Comparison of ENCODE assay signal across 19 mouse cellular contexts in genomic region chr6:97449806-97450205, GRCm38 (mm10).
A peak's percentile ranks its signal among the peaks of the same experiment; 100 is the strongest.
DNase-seq lines count a peak whose midpoint lies in the region; ATAC-seq and TF ChIP-seq lines count a peak whose summit lies in the region.
"Had no signal": no experiment of that assay in that cellular context is flagged by ENCODE, and none has a peak within 500 bp of the region (broad histone marks: within the 10 kb centered on the region; RNA-seq: fewer than 3 reads in every experiment).

No protein-coding gene starts in this region.

- no peak for TF ChIP-seq CTCF in liver, postnatal 0 days (IDR thresholded peaks at IDR 0.05; ENCODE audit: low read depth)
- TF ChIP-seq CTCF in bone marrow macrophage, adult 2 months (IDR thresholded peaks at IDR 0.05; ENCODE audit: low read depth, low read length) = no peak

- no peak overlapping the region for H3K4me3 ChIP-seq in heart, embryonic 11.5 days (ENCODE audit: low read depth, low read length)
- no peak overlapping the region for H3K4me3 ChIP-seq in liver, postnatal 0 days (ENCODE audit: low read depth, low read length)
- H3K4me3 ChIP-seq in liver, embryonic 12.5 days = no peak overlapping the region
- no peak overlapping the region for H3K4me3 ChIP-seq in bone marrow macrophage, adult 2 months (ENCODE audit: insufficient read depth, low read length)
- H3K4me3 ChIP-seq in midbrain, embryonic 14.5 days (replicated peaks; ENCODE audit: low read depth, low read length) = no peak overlapping the region
- H3K4me3 ChIP-seq: embryonic facial prominence, embryonic 15.5 days; hindbrain, embryonic 10.5 days; layer of hippocampus, adult 2 months; limb, embryonic 15.5 days; stomach, embryonic 15.5 days had no signal

- whole genome bisulfite sequencing in heart, embryonic 11.5 days (ENCODE audit: insufficient replicate concordance) = 83% methylated on average over 2 of the region's 2 CpGs
- 68% methylated on average over 2 of the region's 2 CpGs for WGBS in liver, postnatal 0 days (ENCODE audit: insufficient replicate concordance)
- 65% methylated on average over 2 of the region's 2 CpGs for WGBS in liver, embryonic 12.5 days (ENCODE audit: insufficient replicate concordance)
- 91% methylated on average over 2 of the region's 2 CpGs for WGBS in midbrain, embryonic 14.5 days

- TF ChIP-seq POLR2A in bone marrow macrophage, adult 2 months (IDR thresholded peaks at IDR 0.05; ENCODE audit: borderline replicate concordance, low read depth, low read length) = no peak

- no peaks in the 10 kb centered on the region for H3K9me3 ChIP-seq in heart, embryonic 11.5 days (replicated peaks; ENCODE audit: control insufficient read depth, low read length)
- no peaks in the 10 kb centered on the region for H3K9me3 ChIP-seq in liver, postnatal 0 days (ENCODE audit: low read length)
- H3K9me3 ChIP-seq in liver, embryonic 12.5 days (replicated peaks) = no peaks in the 10 kb centered on the region
- H3K9me3 ChIP-seq in midbrain, embryonic 14.5 days (ENCODE audit: control insufficient read depth, low read length) = no peaks in the 10 kb centered on the region
- H3K9me3 ChIP-seq: embryonic facial prominence, embryonic 15.5 days; hindbrain, embryonic 10.5 days; limb, embryonic 15.5 days; stomach, embryonic 15.5 days had no signal

- peaks cover 6% of the 10 kb centered on the region for H3K4me1 ChIP-seq in heart, embryonic 11.5 days (ENCODE audit: control insufficient read depth, insufficient read depth, low read length)
- H3K4me1 ChIP-seq in liver, postnatal 0 days (ENCODE audit: insufficient read depth) = no peaks in the 10 kb centered on the region
- no peaks in the 10 kb centered on the region for H3K4me1 ChIP-seq in liver, embryonic 12.5 days
- H3K4me1 ChIP-seq in bone marrow macrophage, adult 2 months (ENCODE audit: control insufficient read depth, insufficient read depth, low read length) = peaks cover 81% of the 10 kb centered on the region
- no peaks in the 10 kb centered on the region for H3K4me1 ChIP-seq in midbrain, embryonic 14.5 days (ENCODE audit: control insufficient read depth, insufficient read depth, low read length)
- H3K4me1 ChIP-seq: embryonic facial prominence, embryonic 15.5 days; limb, embryonic 15.5 days; stomach, embryonic 15.5 days had no signal

- TF ChIP-seq EP300 in liver, postnatal 0 days (IDR thresholded peaks at IDR 0.05; ENCODE audit: low read depth) = peak; percentile 28; the same call in 1 of the 2 replicates

- peak; percentile 54 to 64 for DNase-seq in heart, adult 9 months (ENCODE audit: low spot score in 2 of 2)
- DNase-seq in liver, postnatal 0 days = no peak
- no peak for DNase-seq in layer of hippocampus, adult 9-10 months (ENCODE audit: low spot score)
- DNase-seq in midbrain, embryonic 14.5 days = no peak
- DNase-seq: adrenal gland, adult 8-10 months; cerebellum, adult 18-20 months; cerebellum, postnatal 36 days; kidney, adult 11 months; lung, embryonic 14.5 days; right cerebral cortex, postnatal 14 days had no signal

- H3K9ac ChIP-seq in heart, embryonic 11.5 days (ENCODE audit: low read depth, low read length) = no peak overlapping the region
- H3K9ac ChIP-seq in liver, postnatal 0 days (replicated peaks) = no peak overlapping the region
- H3K9ac ChIP-seq in liver, embryonic 12.5 days = no peak overlapping the region
- no peak overlapping the region for H3K9ac ChIP-seq in midbrain, embryonic 14.5 days (replicated peaks; ENCODE audit: low read length)
- H3K9ac ChIP-seq: embryonic facial prominence, embryonic 15.5 days; limb, embryonic 15.5 days; lung, embryonic 14.5 days; stomach, embryonic 15.5 days had no signal

- no peak overlapping the region for H3K27ac ChIP-seq in heart, embryonic 11.5 days (ENCODE audit: low read depth, low read length)
- H3K27ac ChIP-seq in liver, postnatal 0 days (ENCODE audit: low read depth) = no peak overlapping the region
- no peak overlapping the region for H3K27ac ChIP-seq in liver, embryonic 12.5 days
- peak overlapping the region; percentile 87 for H3K27ac ChIP-seq in bone marrow macrophage, adult 2 months (ENCODE audit: insufficient read depth, low read depth, low read length)
- no peak overlapping the region for H3K27ac ChIP-seq in midbrain, embryonic 14.5 days (replicated peaks; ENCODE audit: low read depth, low read length)
- H3K27ac ChIP-seq: embryonic facial prominence, embryonic 15.5 days; hindbrain, embryonic 10.5 days; layer of hippocampus, adult 2 months; limb, embryonic 15.5 days; stomach, embryonic 15.5 days had no signal

- no peak overlapping the region for H3K4me2 ChIP-seq in heart, embryonic 11.5 days
- H3K4me2 ChIP-seq in liver, postnatal 0 days (ENCODE audit: low read depth, low read length) = no peak overlapping the region
- H3K4me2 ChIP-seq in liver, embryonic 12.5 days = no peak overlapping the region
- no peak overlapping the region for H3K4me2 ChIP-seq in midbrain, embryonic 14.5 days (ENCODE audit: low read length)
- H3K4me2 ChIP-seq: embryonic facial prominence, embryonic 15.5 days; limb, embryonic 15.5 days; lung, embryonic 14.5 days; stomach, embryonic 15.5 days had no signal

- H3K27me3 ChIP-seq in heart, embryonic 11.5 days (ENCODE audit: control insufficient read depth, insufficient read depth, low read length) = no peaks in the 10 kb centered on the region
- H3K27me3 ChIP-seq in liver, postnatal 0 days (ENCODE audit: insufficient read depth, low read length) = no peaks in the 10 kb centered on the region
- H3K27me3 ChIP-seq in liver, embryonic 12.5 days (replicated peaks) = no peaks in the 10 kb centered on the region
- no peaks in the 10 kb centered on the region for H3K27me3 ChIP-seq in midbrain, embryonic 14.5 days (ENCODE audit: control insufficient read depth, insufficient read depth, low read length)
- H3K27me3 ChIP-seq: embryonic facial prominence, embryonic 15.5 days; limb, embryonic 15.5 days; stomach, embryonic 15.5 days had no signal

- H3K36me3 ChIP-seq in heart, embryonic 11.5 days (ENCODE audit: control insufficient read depth, insufficient read depth, low read length) = no peaks in the 10 kb centered on the region
- no peaks in the 10 kb centered on the region for H3K36me3 ChIP-seq in liver, postnatal 0 days (replicated peaks; ENCODE audit: insufficient read depth, low read length)
- no peaks in the 10 kb centered on the region for H3K36me3 ChIP-seq in liver, embryonic 12.5 days
- H3K36me3 ChIP-seq in midbrain, embryonic 14.5 days (ENCODE audit: control insufficient read depth, insufficient read depth, low read length) = no peaks in the 10 kb centered on the region
- H3K36me3 ChIP-seq: embryonic facial prominence, embryonic 15.5 days; limb, embryonic 15.5 days; stomach, embryonic 15.5 days had no signal

- ATAC-seq in heart, embryonic 11.5 days (replicated peaks; ENCODE audit: insufficient number of reproducible peaks, low FRiP score, low TSS enrichment) = no peak
- ATAC-seq in liver, postnatal 0 days = no peak
- no peak for ATAC-seq in liver, embryonic 12.5 days
- ATAC-seq in granulocyte monocyte progenitor cell, adult 5-6 weeks (replicated peaks; ENCODE audit: poor library complexity, severe bottlenecking) = peak; percentile 54
- no peak for ATAC-seq in midbrain, embryonic 14.5 days (ENCODE audit: low FRiP score, low TSS enrichment)

Comparison
In these comparisons a context has a peak if more than half of its experiments do, and no peak if none do; other contexts are left out.
1. DNase-seq: peak in heart, adult 9 months (2 of 2); none in liver, postnatal 0 days (single experiment), layer of hippocampus, adult 9-10 months (single experiment) and midbrain, embryonic 14.5 days (single experiment).